Mouse (Mus musculus) ovary, postnatal 36 days (tissue): Measurements from ENCODE around the gene Ehmt2.
"Not testable (repeated sequence)": the region's sequence is repeated elsewhere in the genome, so short reads cannot be mapped to it uniquely, and the experiment has no call there.

Experiments
- DNase-seq: peaks from one replicate; pipeline ENCODE4 v3.0.0; 2022; ENCODE audit warnings: low spot score, mixed read lengths

The Ehmt2 gene

DNA sequence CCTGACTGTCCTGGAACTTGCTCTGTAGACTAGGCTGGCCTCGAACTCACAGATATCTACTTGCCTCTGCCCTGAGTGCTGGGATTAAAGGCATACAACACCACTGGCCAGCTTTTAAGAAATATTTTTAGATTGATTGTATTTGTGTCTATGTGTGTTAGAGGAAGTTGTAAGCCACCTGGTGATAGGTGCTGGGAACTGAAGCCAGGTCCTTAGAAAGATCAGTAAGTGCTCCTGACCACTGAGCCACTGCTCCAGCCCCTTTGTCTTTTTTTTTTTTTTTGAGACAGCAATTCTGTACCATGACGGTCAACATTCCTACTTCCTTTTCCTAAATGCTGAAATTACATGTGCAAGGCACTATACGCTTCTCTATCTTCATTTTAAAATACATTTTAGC lies 55.0 kb downstream of the Ehmt2 start:
- no peak for DNase-seq

DNA sequence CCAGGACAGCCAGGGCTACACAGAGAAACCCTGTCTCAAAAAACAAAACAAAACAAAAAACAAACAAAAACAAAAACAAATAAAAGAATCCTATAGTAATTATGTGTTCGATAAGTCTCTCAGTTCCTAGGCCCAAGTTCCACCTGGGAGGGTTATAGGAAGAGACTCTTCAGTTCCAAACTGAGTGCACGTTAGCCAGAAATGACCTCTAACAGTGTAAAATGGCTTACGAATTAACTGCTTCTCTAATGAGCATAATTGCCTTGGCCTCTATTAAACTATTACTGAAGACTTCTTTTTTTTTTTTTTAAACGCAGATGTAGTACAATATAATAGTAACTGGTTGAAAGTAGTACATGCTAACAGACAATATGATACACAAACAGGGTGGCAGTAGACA lies 55.6 kb downstream of the Ehmt2 start:
- no peak for DNase-seq

DNA sequence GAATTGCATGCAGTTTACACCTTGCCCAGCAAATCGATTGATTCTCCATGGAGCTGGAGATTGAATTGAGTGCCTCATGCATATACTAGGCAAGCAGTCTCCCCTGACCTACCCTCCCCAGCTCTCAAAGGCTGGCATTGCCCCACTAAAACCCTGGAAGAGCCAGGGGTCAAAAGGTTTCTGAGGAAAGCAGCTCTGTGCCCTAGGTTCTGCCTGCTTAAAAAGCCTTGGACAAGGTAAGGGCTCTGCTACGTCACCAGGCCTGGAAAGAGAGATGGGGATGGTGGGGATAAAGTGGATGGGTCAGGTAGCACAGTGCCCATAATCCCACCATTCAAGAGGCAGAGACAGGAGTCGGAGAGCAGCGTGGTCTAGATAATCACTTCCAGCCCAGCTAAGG lies 56.6 kb downstream of the Ehmt2 start:
- DNase-seq: no peak

DNA sequence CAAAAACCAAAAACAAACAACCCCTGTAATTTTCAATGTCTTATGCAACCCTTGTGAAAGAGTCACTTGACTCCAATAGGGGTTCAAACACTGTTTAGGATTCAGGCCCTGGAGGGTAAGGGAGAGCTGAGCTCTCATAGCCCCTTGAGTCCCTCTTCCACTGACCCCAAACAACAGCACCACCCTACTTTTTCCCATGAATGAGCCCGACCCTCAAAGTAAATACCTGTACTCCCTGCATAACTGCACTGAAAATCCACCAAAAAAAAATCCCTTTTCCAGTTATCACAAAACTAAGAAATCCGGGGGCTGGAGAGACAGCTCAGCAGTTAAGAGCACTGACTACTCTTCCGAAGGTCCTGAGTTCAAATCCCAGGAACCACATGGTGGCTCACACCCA lies 57.6 kb downstream of the Ehmt2 start:
- DNase-seq: no peak

DNA sequence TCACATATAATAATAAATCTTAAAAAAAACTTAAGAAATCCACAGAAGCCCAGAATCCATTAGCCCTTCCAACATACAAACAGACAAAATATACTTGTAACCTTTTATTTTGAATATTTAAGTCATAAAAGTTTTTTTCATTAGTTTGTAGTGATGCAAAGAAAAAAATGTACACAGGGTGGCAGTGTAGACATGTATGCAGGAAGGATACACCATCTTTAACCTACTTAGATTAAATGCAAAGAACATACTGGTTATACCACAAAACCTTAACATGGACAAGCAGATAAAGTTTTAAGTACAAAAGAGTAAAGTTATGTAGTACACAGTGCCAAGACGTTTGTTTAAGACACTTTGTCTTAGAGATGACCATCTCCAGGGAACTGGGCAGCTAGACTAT lies 58.1 kb downstream of the Ehmt2 start:
- no peak for DNase-seq

DNA sequence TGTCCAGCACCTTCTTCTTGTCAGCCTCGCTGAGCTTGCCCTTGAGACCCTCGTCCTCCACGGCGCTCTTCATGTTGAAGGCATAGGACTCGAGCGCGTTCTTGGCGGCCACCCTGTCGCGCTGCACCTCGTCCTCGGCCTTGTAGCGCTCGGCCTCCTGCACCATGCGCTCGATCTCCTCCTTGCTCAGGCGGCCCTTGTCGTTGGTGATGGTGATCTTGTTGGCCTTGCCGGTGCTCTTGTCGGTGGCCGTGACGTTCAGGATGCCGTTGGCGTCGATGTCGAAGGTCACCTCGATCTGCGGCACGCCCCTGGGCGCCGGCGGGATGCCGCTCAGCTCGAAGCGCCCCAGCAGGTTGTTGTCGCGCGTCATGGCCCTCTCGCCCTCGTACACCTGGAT lies 59.0 kb downstream of the Ehmt2 start:
- DNase-seq: not testable (repeated sequence)

DNA sequence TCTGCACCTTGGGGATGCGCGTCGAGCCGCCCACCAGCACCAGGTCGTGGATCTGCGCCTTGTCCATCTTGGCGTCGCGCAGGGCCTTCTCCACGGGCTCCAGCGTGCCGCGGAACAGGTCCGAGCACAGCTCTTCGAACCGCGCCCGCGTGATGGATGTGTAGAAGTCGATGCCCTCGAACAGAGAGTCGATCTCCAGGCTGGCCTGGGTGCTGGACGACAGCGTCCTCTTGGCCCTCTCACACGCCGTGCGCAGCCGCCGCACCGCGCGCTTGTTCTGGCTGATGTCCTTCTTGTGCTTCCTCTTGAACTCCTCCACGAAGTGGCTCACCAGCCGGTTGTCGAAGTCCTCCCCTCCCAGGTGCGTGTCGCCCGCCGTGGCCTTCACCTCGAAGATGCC lies 59.7 kb downstream of the Ehmt2 start:
- DNase-seq: not testable (repeated sequence)

DNA sequence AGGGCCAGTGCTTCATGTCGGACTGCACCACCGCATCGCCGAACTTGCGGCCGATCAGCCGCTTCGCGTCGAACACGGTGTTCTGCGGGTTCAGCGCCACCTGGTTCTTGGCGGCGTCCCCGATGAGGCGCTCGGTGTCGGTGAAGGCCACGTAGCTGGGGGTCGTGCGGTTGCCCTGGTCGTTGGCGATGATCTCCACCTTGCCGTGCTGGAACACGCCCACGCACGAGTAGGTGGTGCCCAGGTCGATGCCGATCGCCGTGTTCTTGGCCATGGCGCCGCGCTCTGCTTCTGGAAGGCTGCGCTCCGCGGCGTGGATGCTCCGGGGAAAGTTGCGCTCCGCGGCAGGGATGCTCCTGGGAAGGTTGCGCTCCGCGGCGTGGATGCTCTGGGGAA lies 60.5 kb downstream of the Ehmt2 start:
- DNase-seq: not testable (repeated sequence)

DNA sequence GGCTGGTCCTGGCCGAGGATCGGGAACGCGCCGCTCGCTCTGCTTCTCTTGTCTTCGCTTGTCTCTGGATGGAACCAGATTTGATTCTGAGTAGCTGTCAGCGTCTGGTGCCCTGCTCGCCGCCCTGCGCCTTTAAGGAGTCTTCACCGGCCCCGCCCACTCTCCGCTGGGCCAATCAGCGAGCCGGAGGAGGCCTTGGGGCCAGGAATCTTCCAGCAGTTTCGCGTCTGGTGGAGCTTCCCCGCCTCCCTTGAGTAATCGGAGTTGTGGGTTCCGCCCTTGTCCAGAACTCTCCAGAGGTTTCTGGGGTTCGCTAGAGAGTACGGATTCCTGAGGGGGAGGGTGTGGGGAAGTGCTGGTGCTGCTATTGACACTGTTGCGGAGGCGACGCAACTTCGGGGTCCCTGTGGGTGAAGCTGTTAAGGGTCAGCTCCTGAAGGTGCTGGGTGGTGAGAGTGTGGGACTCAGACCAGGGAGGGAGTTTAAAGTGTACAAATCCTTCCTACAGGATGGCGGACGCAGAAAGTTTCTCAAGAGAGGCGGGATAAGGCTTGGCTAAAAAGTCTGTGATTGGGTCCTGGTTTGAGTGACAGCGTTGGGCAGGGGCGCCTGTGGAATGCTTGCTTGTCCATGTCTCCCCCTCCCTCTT lies 61.0 kb downstream of the Ehmt2 start, which contains the start of gene Hspa1b:
Gene Hspa1b, minus strand, starts transcription at position 109 of the 649 bp plus-strand sequence.
- DNase-seq: peak; percentile 84

DNA sequence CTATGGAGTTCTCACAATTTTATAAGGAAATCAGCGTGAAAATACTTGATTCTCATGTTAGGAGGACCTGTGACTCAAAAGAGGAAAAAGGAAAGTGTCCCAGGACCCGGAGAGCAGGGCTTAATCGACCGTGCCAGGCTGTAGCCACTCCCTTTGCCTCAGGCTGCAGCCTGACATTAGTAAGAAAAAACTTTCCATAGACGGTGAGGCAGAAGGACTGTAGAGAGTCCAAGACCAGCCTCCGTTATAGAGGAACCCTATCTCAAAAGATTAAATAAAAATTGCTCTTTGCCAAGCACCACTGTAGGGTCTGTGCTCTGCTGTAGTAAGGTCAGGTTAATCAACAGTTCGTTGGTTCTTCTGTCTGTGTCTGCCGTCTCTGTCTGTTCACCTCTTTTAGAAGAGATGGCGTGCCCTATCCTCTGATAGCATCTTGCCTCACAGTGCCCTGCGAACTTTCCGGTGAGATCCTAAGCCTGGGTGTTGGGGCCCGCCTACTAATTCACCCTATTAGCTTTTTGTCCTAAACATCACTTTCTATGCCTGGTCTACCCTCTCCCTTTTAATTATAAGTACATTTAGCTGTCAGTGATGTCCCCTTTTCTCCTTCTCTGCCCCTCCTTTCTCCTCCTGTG lies 61.7 kb downstream of the Ehmt2 start:
- DNase-seq: no peak

DNA sequence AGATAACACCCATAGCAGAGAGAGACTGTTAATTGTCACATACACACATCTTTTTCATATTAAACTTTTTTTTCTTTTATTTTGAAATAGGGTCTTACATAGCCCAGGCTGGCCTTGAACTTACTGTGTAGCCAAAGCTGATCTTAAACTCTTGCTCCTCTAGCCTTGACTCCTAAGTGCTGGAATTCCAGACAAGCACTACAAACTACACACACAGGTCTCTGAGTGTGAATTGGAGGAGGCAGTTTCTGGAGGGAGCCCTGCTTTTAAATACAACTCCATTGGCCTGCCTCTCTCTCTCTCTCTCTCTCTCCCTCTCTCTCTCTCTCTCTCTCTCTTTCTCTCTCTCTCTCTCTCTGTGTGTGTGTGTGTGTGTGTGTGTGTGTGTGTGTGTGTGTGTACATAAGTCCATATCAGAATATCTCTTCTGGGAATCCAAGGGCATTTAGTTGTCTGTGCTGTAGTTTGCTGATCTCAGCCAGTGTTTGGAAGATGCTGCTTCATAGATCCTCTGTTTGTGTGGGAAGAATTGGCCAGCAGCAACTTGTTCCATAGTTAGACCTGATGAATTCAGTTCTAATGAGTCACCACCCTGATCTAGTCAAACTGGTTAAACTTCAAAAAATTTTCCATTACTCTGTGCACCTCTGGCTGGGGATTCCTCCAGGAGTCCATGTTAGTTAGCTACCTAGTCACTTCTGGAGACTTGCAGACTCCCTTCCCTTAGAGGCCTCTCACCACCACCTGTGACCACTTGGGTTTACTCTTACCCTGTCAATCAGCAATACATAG lies 62.6 kb downstream of the Ehmt2 start:
- DNase-seq: no peak

DNA sequence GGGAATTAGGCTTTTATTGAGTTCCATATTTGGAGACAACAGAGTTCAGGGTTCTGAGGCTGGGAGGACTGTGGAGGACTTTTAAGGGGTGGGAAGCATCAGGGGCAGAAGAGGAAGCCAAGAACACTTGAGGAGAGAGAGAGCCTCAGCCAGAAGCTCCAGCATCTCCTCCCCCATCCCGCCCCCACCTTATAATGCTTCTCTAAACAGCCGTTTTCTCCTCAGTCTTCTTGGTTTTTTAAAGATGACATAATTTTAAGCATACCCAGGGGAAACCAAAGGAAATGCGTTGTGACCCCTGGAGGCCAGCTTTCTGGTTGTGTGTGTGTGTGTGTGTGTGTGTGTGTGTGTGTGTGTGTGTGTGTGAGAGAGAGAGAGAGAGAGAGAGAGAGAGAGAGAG lies 63.9 kb downstream of the Ehmt2 start:
- no peak for DNase-seq

DNA sequence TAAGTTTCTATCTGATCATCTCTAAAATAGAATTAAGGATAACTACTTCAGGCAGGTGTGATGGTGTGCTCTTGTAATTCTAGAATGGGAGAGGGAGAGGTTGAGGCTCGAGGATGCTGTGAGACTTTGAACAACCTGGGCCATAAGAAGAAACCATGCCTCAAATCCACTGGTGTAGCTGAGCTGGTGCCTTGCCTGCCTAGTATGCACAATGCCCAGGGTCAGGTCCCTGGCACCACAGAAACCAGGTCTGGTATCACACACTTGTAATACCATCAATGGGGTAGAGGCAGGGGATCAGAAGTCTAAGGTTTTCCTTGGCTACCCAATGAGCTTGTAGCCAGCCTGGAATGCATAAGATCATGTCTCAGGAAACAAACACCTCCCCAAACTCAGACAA lies 64.6 kb downstream of the Ehmt2 start:
- DNase-seq: no peak
